Mouse (Mus musculus): ENCODE measurements around the gene Gm20219.

The Gm20219 gene

GRCm38 (mm10) chr17:56552781-56553363 lies 1.3 kb downstream of the Gm20219 start:
- peak; percentile 52 to 61 for DNase-seq (ENCODE audit: low spot score in 2 of 2)

GRCm38 (mm10) chr17:56551841-56552581 lies 2.2 kb downstream of the Gm20219 start:
- DNase-seq (ENCODE audit: low spot score in 2 of 2), result no peak

GRCm38 (mm10) chr17:56550784-56551475 lies 3.3 kb downstream of the Gm20219 start:
- no peak for DNase-seq (ENCODE audit: low spot score in 2 of 2)

GRCm38 (mm10) chr17:56548605-56549105 lies 5.5 kb downstream of the Gm20219 start:
- no peak for DNase-seq (ENCODE audit: low spot score in 2 of 2)

- DNase-seq (ENCODE audit: low spot score in 2 of 2), result no peak
Measured at GRCm38 (mm10) chr17:56547846-56548604, 6.2 kb downstream of the Gm20219 start.

GRCm38 (mm10) chr17:56547116-56547845 lies 6.9 kb downstream of the Gm20219 start:
- DNase-seq (ENCODE audit: low spot score in 2 of 2), result no peak

GRCm38 (mm10) chr17:56546576-56546975 lies 7.6 kb downstream of the Gm20219 start:
- DNase-seq (ENCODE audit: low spot score in 2 of 2), result no peak

GRCm38 (mm10) chr17:56545945-56546344 lies 8.2 kb downstream of the Gm20219 start:
- DNase-seq (ENCODE audit: low spot score in 2 of 2), result no peak

GRCm38 (mm10) chr17:56544699-56545387 lies 9.3 kb downstream of the Gm20219 start:
- DNase-seq (ENCODE audit: low spot score in 2 of 2), result no peak

- no peak for DNase-seq (ENCODE audit: low spot score in 2 of 2)
Measured at GRCm38 (mm10) chr17:56543684-56544224, 10.4 kb downstream of the Gm20219 start.

GRCm38 (mm10) chr17:56542736-56543135 lies 11.5 kb downstream of the Gm20219 start:
- DNase-seq (ENCODE audit: low spot score in 2 of 2), result no peak

- DNase-seq (ENCODE audit: low spot score in 2 of 2), result no peak
Measured at GRCm38 (mm10) chr17:56540562-56540975, 13.6 kb downstream of the Gm20219 start.

GRCm38 (mm10) chr17:56537912-56538311 lies 16.3 kb downstream of the Gm20219 start:
- DNase-seq (ENCODE audit: low spot score in 2 of 2), result no peak

GRCm38 (mm10) chr17:56536874-56537273 lies 17.3 kb downstream of the Gm20219 start:
- DNase-seq (ENCODE audit: low spot score in 2 of 2), result no peak

GRCm38 (mm10) chr17:56536192-56536591 lies 18.0 kb downstream of the Gm20219 start:
- no peak for DNase-seq (ENCODE audit: low spot score in 2 of 2)

GRCm38 (mm10) chr17:56524943-56525342 lies 29.2 kb downstream of the Gm20219 start:
- no peak for DNase-seq (ENCODE audit: low spot score in 2 of 2)

- DNase-seq (ENCODE audit: low spot score in 2 of 2), result no peak
Measured at GRCm38 (mm10) chr17:56522744-56523143, 31.4 kb downstream of the Gm20219 start.

- no peak for DNase-seq (ENCODE audit: low spot score in 2 of 2)
Measured at GRCm38 (mm10) chr17:56515690-56516410, 38.3 kb downstream of the Gm20219 start.

GRCm38 (mm10) chr17:56514916-56515315 lies 39.3 kb downstream of the Gm20219 start:
- DNase-seq (ENCODE audit: low spot score in 2 of 2), result no peak

GRCm38 (mm10) chr17:56514330-56514729 lies 39.9 kb downstream of the Gm20219 start:
- no peak for DNase-seq (ENCODE audit: low spot score in 2 of 2)

Measured in urinary bladder, adult 18-20 months (tissue).